Mouse (Mus musculus): ENCODE measurements around the gene 1700012B07Rik.

Gene 1700012B07Rik

DNA sequence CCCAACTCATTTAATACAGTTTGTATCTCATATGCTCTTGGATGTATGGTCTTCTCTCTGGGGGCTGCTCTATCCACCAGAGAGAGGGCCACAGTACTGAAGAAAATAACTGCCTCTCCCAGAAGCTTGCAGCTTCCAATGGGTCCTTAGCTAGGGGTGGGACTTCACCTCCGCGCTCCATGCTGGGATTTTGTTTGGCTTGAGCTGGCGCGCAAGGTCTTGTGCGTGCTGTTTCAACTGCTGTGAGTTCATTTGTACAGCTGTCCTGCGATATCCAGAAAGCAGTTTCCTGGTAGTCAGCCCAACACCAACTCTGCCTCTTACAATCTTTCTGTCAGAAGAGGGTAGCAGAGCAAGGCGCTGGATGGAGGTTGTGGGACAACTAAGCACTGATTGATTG is 18.5 kb upstream of the 1700012B07Rik start:
- DNase-seq (ENCODE audit: low read depth, low spot score) = no peak

DNA sequence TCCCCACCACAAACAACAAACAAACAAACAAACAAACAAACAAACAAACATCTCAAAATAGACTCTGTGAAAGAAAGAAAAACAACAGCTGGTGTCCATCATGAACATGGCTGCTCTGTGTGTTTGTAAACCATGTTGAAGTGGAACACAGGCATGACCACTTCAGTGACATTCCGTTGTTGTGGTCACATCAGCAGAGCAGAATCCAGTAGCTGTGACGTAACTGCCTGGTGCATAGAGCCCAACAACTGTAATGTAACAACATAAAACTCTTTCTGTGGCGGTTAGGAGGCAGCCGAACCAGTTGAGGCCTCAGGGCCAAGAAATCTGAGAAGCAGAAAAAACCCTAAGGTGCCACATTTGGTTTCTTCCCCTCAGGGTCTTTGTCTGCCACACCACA is 17.8 kb upstream of the 1700012B07Rik start:
- no peak for DNase-seq (ENCODE audit: low read depth, low spot score)

DNA sequence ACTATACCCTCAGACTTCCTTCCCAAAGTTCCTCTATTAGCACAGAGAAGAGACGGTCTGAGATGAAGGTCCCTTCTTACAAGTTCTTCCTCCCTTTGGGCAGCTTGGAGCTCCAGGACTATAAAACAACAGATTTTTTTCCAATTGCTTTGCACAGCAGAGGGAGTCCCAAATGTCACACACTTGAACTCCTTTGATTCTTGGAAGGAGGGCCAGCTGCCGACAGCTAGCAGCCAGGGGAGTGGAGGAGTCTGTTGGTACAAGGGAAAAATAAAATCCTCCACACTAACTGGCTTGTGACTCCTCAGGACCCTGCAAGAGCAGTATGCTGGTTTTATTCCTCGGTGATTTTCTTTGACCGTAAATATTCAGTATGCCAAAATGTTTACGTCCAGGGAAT is 16.6 kb upstream of the 1700012B07Rik start:
- no peak for DNase-seq (ENCODE audit: low read depth, low spot score)

DNA sequence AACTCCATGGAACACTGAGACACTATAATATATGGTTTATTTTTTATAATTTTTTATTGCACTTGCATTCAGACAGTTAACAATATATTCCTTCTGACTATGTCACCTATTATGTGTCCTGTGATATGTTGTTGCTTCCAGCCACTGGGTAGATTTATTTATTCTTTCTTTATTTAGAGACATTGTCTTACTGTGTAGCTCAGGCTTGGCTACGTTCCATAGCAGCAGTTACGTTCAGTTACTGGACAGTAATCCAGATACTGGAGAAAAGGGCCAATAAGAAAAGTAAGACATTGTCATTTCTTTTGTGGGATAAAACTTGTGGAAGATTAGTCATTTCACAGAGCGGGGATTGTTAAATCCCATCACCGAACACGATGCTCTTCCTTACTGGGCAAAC is 2.5 kb upstream of the 1700012B07Rik start:
- no peak for DNase-seq (ENCODE audit: low read depth, low spot score)

DNA sequence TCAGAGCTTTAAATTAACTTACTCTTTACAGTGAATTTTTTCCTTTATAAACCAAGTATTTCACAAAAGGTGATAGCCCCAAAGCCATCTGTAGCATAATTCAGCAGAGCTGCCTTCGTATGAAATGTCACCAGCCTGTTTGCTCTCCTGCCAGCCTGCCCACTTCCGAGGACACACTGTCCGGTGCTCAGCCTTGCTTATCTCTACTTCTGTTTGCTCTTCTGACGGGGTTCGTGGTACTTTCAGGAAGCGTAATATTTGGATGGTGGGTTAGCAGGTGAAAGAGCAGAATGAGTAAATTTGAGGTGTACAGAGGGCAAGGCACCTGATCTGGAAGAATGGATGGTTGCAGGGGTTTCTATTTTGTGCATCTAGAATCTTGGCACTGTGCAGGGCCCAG is 5.6 kb downstream of the 1700012B07Rik start:
- DNase-seq (ENCODE audit: low read depth, low spot score) = no peak

DNA sequence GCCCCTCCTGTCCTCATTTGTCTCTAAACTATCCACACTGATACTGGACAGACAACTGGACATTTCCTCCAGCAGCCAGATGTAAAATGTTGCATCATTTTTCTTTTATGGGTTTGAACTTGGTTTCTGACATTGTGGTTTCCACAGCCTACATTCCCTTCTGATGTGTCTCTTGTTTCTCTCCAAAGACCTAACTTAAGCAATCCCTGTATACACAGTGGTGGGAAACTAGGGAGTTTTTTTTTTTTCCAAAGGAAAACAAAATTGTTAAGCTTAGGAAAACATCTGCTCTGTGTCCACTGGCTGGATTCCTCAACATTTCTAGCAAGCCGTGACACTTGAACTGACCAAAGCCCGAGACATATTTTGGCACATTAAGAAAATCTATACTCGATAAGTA is 10.4 kb downstream of the 1700012B07Rik start:
- DNase-seq (ENCODE audit: low read depth, low spot score) = no peak

DNA sequence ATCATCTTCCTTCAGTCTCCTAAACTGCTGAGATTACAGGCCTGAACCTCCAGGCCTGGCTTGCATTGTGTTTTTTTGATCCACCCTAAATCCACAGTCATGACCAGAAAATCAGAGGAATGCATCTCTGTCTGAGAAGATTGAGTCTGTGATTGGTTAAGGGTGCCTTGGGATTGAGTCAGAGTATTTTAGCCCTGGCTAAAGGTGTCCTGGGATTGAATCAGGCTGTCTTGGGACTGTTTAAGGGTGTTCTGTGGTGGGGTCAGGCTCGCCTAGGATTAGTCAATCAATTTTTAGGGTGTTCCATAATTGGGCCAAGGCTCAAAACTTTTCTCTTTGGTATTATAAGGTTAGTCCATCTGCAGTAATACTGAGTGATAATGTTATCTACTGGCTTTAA is 10.9 kb downstream of the 1700012B07Rik start:
- no peak for DNase-seq (ENCODE audit: low read depth, low spot score)

DNA sequence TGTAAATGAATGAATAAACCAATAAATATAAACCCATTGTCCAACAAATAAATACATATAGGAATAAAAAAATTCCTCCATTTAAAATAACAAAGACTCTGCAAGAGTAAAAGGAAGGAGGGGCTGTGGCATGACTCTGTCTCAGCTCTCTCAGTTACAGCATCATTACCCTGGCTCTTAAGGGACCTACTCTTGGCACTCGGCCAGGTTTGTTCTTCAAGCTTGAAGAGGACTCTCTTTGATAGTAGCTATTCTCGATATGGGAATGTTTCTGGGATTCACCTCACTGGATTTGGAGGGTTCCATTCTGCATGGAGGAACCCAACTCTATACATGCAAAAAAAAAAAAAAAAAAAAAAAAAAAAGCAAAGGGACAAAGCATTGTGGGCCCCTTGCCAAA is 16.1 kb downstream of the 1700012B07Rik start:
- no peak for DNase-seq (ENCODE audit: low read depth, low spot score)

DNA sequence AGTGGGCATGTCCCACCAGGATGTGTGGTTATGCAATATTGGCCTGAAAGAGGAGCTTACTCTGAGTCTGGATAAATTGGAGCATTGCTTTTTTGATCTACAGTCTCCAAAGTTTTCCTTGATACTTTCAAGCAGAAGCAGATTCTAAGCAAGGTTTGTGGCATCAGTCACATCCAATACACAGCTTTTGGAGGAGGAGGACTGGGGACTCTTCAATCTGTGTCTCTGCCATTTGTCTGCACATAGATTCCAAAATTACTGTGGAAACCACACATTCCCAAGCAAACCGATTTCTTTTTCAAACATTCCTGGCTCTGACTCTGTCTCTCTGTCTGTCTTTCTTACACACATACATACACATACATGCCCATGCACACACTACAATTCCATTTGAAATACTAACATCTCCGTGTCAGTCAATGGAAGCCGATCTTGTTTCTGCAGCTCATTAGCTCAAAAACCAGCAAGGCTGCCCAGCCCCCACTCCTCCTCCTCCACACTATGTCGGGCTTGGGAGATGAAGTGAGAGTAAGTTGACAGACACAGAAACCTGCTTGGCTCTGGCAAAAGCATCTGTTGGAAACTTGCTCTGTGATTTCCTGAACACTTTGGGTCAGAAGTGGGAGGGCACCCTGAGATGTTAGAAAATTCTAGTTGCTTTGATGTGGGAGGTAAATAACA is 18.5 kb downstream of the 1700012B07Rik start:
- no peak for DNase-seq (ENCODE audit: low read depth, low spot score)

DNA sequence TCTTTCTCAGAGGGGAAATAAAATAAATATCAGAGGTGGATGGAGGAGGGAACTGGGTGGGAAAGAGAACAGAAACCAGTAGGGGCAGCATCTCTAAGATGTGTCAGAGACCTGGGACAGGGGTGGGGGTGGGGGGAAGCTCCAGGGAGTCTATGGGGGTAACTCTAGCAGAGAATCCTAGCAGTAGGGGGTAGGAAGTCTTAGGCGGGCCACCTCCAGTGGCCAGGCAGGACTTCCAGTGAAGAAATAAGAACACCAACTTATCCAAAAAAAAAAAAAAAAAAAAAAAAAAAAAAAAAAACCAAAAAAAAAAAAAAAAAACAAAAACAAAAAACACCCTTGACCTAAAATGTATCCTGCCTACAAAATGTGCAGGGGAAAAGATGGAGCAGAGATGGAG is 26.3 kb downstream of the 1700012B07Rik start:
- DNase-seq (ENCODE audit: low read depth, low spot score) = no peak

DNA sequence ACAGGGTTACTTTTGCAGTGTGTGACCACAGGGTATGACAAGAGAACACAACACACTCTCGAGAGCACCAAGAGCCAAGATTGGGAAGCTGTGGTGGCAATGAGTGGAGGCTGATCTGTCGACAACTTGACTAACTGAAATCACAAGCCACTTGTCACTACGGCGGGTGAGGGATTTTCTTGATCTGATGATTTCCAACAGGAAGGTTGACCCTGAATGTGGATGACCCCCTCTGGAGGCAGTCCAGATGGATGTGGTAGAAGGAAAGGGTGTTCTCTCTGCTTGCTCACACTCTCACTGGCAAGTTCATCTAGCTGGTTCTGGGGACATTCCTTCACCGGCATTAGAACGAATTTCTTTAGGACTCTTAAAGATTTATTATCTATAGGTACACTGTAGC is 30.3 kb downstream of the 1700012B07Rik start:
- DNase-seq (ENCODE audit: low read depth, low spot score) = no peak

DNA sequence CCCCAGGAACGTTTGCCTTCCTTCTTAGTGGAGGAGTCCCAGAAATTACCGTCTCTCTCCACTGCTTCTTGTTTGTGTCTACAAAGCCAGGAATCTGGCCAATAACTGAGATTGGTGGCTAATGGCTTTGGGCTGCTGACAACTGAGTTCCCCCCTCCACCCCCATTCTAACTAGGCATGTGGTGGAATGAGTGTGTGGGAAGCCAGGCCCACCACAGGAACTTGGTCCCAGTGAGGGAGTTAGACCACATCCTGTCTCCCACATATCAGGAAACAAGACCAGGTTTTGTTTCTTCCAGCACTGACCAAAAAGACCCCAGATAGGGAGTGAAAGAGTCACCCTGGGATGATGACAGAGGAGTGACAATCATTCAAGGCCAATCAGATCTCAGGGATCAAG is 32.3 kb downstream of the 1700012B07Rik start:
- DNase-seq (ENCODE audit: low read depth, low spot score) = no peak

DNA sequence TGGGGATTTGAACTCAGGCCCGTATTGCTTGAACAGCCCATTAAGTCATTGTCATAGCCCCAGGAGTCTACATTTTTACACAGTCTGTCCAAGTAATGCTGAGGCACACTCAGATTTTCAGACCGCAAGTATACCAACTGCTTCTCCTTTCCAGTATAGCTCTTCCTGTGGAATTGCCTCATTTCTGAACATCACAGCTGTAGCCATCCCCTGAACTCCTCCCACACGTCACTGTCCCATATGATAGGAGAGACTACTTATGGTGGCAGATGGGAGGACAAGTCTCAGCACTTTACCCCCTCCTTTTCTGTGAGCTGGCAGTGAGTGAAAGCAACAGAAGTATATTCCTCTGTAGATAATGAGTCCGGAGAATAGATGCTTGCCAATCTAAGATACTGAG is 34.3 kb downstream of the 1700012B07Rik start:
- no peak for DNase-seq (ENCODE audit: low read depth, low spot score)

DNA sequence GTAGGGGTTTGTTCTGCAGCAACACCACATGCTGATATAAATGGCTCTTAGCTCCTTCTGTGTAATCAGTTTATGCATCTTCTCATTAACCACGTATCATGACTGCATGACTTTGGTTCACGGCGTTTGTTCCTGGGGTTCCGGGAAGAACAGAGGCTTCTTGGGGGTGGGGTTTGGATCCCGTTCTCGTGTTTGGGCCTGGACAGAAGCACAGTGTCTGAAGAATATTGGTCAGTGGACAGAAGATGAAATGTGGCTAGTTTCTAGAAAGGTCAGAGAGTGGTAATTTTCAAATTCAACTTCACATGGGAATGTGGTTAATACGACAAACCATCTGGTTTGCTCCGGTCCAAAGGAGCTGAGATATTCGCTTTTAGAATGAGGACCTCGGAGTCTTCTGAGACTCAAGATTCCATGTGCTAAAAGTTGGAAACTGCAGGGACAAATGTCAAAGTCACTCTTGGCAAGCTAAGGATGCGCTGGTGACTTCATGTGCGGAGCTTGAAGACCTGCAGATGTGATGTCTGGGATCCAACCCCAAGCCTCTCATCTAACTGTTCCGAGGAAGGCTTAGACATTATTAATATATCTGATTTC is 35.3 kb downstream of the 1700012B07Rik start:
- DNase-seq (ENCODE audit: low read depth, low spot score) = no peak

DNA sequence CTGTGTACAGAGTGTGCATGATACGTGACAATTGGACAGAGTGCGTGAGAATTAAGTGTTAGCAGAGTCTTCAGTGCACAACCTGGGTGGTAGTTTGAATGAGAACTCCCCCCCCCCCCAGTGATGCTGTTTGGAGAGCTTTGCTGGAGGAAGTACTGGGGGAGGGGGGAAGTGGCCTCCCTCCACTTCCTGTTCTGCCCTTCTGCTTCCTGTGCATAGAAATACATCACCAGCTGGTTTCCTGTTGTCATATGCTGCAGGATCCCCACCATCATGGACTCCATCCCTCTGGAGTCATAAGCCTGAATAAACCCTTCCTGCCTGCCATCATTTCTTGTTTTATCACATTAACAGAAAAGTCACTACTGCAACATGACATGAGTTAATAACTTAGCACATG is 35.9 kb downstream of the 1700012B07Rik start:
- DNase-seq (ENCODE audit: low read depth, low spot score) = no peak

DNA sequence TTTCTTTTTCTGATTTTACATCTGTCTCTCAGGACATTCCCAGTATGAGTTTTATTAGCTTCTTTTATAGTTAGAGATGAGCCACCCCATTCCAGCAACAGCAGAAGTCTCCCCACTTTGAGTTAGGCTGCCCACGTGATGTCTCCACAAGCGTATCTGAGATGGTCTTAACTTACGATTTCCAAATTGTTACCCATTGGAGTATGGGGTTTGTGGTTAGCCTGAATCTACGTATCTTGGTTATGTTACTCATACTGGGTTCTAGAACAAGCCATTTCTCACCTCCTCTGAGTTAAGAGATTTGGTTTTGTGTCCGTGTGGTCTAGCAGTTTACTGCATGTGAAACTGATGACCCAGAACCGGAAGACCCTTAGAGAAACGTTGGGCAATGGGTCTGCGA is 37.6 kb downstream of the 1700012B07Rik start:
- DNase-seq (ENCODE audit: low read depth, low spot score) = no peak

DNA sequence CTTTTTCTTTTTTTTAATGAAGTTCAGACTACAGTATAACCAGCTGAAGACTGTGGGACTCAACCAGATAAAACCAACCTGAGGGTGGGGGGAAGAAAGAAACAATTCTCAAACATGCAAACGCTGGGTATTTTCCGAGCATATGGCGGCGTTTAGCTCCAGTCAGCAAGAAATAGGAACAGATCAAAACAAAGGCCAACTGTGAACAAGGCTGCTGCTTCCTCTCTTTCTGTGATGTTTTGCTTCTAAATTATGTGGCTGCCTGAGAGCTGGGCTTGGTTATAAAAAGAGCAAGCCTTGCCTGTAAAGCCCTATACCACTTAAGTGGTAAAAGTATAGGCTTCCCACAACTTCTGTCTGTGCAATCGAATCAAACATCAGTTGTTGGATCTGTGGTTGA is 42.5 kb downstream of the 1700012B07Rik start:
- no peak for DNase-seq (ENCODE audit: low read depth, low spot score)

DNA sequence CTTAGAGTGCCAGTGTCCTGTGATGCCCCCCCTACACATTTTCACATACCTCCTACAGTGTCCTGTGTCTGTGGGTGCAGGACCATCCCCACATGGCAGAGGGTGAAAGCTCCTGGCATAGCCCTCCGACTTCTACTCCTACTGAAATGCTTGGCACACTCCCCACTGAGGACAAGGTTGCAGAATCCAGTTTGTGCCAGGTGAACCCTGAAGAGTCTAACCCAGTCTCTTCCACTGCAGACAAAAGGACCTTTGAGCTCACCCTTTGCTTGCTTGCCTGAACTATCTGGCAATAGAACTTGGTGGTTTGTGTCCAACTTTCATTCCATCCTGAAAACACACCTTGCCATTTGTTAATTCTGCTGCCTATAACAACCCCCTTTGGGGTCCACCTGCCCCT is 56.5 kb downstream of the 1700012B07Rik start:
- no peak for DNase-seq (ENCODE audit: low read depth, low spot score)

DNA sequence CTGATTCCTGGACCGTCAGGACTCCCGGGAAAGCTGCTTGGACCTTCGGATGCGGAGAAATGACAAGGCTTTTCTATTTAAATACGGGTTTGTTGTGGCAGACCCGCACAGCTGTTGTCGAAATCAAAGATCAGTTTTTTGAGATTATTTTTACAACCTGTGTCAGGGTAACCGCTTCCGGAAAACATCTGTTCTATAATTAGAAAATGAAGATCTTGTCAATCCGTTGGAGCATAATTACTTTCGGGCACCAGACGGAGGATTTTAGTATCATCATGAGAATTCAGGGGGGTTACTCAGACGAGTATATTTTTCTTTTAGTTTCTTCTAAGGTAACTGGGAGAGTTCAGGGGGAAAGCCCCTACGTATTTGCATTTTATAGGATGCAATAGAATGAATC is 57.7 kb downstream of the 1700012B07Rik start:
- no peak for DNase-seq (ENCODE audit: low read depth, low spot score)

DNA sequence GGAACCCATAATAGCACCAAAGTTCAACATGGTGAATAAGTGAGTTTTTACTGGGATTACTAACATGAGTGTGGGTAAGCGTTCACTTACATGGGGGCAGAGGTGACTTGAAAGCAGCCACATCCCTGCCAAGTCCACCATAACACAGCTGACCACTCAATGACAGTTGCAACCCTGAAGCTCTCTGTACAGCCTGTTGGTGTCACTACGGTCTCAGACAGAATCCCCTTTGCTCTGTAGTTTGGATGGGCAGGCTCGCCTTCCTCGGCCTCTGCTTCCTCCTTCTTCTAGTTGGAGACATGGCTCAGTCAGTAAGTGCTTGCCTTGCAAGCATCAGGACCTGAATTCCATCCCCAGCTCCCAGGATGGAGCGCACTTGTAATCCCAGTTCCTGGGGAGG is 58.8 kb downstream of the 1700012B07Rik start:
- no peak for DNase-seq (ENCODE audit: low read depth, low spot score)

DNA sequence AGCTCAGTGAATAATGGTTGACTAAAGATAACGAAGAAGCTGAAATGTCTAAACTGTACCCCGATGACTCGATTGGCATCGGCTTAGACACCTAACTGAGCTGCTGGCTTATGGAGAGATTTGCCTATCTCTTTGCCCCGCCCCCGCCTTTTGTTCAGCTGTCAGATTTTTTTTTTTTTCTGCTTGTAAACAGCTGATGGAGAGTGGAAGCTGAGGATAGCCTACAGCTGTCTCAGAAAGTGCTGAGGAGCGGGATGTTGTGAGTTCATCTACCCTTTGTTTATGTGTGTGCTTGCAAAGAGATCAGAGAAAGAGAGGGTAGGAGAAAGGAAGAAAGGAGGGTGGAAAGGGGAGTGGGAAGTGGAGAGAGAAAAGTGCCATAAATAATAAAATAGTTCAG is 67.8 kb downstream of the 1700012B07Rik start:
- no peak for DNase-seq (ENCODE audit: low read depth, low spot score)

DNA sequence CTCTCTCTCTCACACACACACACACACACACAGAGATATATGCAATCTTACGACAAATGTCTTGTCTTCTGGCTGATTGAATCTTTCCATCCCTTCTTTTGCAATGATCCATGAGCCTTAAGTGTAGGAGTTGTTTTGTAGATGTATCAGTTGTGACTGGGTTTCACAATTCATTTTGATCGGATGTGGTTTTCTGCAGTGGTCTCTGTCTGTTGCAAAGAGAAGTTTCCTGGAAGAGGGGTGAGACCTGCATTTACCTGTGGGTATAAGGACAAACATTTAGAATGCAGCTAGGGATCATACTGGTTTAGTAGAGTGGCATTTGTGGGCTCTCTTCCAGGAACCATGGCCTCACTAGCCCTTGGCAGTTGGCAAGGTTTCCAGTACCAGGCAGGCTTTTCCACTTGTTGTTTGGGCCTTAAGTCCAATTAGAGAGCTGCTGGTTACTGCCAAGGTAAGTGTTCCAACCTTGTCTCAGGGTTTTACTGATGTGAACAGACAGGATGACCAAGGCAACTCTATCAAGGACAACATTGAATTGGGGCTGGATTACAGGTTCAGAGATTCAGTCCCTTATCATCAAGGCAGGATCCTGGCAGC is 69.1 kb downstream of the 1700012B07Rik start:
- DNase-seq (ENCODE audit: low read depth, low spot score) = no peak

DNA sequence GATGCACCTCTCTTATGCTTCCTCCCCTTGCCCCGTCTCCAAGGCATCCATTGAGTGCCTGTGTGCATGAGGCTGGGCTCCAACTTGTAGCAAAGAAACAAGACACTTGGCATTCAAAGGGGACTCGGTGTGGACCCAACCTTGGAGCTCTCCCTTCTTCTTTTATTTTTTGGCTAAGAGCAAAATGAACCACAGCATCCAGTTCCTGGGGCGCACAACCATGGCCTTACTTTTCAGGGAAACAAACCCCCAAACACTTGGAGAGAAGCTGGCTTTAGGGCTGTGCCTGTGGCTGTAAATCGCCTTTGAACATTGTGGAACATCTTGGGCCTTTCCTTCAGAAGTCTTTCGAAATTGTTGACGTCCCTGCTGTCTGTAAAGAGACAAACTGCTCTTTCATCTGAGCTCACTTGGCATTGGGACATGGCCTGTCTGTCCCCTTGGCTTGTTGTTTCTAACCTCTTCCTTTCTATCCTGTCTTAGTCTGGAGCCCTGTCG is 73.7 kb downstream of the 1700012B07Rik start:
- DNase-seq (ENCODE audit: low read depth, low spot score) = no peak

Data from R1 (cell line).